Mouse (Mus musculus): ENCODE data around the gene Slc4a8. TPM values are rescaled to one million over a fixed set of nuclear protein-coding genes. Genes with fewer than 3 reads are reported as not detected.

Gene Slc4a8
- polyA plus RNA-seq, 1 experiment, result 18.3 TPM

GRCm38 (mm10) chr15:100721445-100721844 lies 40.1 kb upstream of the Slc4a8 start:
- TF ChIP-seq POLR2A (IDR thresholded peaks at IDR 0.05; ENCODE audit: control insufficient read depth, low read depth, low read length) (no peak), CTCF (IDR thresholded peaks at IDR 0.05; ENCODE audit: control insufficient read depth, insufficient read depth, insufficient replicate concordance, low read depth, low read length) (no peak)

GRCm38 (mm10) chr15:100722026-100722425 lies 39.5 kb upstream of the Slc4a8 start:
- H3K36me3 ChIP-seq (ENCODE audit: control insufficient read depth, insufficient read depth, low read length), result no peaks in the 10 kb centered on the region
- no peak overlapping the region for H3K27ac ChIP-seq (ENCODE audit: control insufficient read depth, insufficient read depth, low read depth, low read length)
- H3K4me3 ChIP-seq (ENCODE audit: control insufficient read depth, low read depth, low read length), result no peak overlapping the region
- no peaks in the 10 kb centered on the region for H3K27me3 ChIP-seq (ENCODE audit: control insufficient read depth, insufficient read depth, low read length)
- H3K4me1 ChIP-seq (ENCODE audit: control insufficient read depth, insufficient read depth, low read length), result peaks cover 8% of the 10 kb centered on the region
- TF ChIP-seq CTCF (IDR thresholded peaks at IDR 0.05; ENCODE audit: control insufficient read depth, insufficient read depth, insufficient replicate concordance, low read depth, low read length) (no peak), POLR2A (IDR thresholded peaks at IDR 0.05; ENCODE audit: control insufficient read depth, low read depth, low read length) (no peak)

More at GRCm38 (mm10) chr15:100721445-100721844, 40.1 kb upstream of the Slc4a8 start:
- Histone ChIP-seq H3K4me1 (ENCODE audit: control insufficient read depth, insufficient read depth, low read length) (peaks cover 8% of the 10 kb centered on the region), H3K4me3 (ENCODE audit: control insufficient read depth, low read depth, low read length) (no peak overlapping the region), H3K27ac (ENCODE audit: control insufficient read depth, insufficient read depth, low read depth, low read length) (no peak overlapping the region), H3K27me3 (ENCODE audit: control insufficient read depth, insufficient read depth, low read length) (no peaks in the 10 kb centered on the region), H3K36me3 (ENCODE audit: control insufficient read depth, insufficient read depth, low read length) (no peaks in the 10 kb centered on the region)

DNA sequence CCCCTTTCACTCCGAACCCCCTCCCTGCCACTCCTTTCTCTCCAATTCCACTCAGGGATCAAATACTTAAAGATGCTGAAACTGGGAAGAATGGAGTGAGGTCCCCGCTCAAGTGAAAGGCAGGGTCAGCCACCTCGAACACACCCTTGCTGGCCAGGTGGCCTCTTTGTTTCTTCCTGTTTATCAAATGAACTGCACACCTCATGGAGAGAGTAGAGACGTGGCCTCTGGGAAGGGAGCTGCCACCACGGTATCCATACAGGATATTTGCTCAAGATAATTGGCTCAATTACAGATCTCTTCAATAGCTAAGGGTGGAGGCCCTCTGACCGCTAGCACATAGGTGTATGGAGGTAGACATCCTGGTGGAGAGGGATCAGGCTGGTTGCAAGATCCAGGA lies 39.0 kb upstream of the Slc4a8 start:
- no peaks in the 10 kb centered on the region for H3K36me3 ChIP-seq (ENCODE audit: control insufficient read depth, insufficient read depth, low read length)
- no peaks in the 10 kb centered on the region for H3K27me3 ChIP-seq (ENCODE audit: control insufficient read depth, insufficient read depth, low read length)
- H3K4me1 ChIP-seq (ENCODE audit: control insufficient read depth, insufficient read depth, low read length), result peaks cover 8% of the 10 kb centered on the region
- no peak overlapping the region for H3K4me3 ChIP-seq (ENCODE audit: control insufficient read depth, low read depth, low read length)
- H3K27ac ChIP-seq (ENCODE audit: control insufficient read depth, insufficient read depth, low read depth, low read length), result no peak overlapping the region
- TF ChIP-seq POLR2A (IDR thresholded peaks at IDR 0.05; ENCODE audit: control insufficient read depth, low read depth, low read length), result no peak
- no peak for TF ChIP-seq CTCF (IDR thresholded peaks at IDR 0.05; ENCODE audit: control insufficient read depth, insufficient read depth, insufficient replicate concordance, low read depth, low read length)

DNA sequence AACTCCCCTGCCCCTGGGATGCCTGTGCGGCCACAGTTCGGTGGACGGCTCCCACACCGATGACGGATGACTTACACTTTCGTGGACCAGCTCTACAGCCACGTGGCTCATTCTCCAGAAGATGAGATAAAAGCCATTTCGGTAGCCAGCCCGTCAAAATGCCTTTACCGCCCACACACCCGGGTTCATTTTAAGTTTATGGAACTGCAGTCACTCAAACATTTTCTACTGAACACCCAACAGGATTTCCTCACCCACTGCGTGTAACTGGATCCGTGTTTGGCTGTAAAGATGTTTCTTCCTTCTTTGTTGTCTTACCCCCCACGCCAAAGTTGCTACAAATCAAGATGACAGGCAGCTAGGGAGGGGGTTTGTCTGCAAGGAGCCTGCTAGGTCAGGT lies 38.0 kb upstream of the Slc4a8 start:
- TF ChIP-seq CTCF (IDR thresholded peaks at IDR 0.05; ENCODE audit: control insufficient read depth, insufficient read depth, insufficient replicate concordance, low read depth, low read length) (no peak), POLR2A (IDR thresholded peaks at IDR 0.05; ENCODE audit: control insufficient read depth, low read depth, low read length) (no peak)
- no peaks in the 10 kb centered on the region for H3K36me3 ChIP-seq (ENCODE audit: control insufficient read depth, insufficient read depth, low read length)

DNA sequence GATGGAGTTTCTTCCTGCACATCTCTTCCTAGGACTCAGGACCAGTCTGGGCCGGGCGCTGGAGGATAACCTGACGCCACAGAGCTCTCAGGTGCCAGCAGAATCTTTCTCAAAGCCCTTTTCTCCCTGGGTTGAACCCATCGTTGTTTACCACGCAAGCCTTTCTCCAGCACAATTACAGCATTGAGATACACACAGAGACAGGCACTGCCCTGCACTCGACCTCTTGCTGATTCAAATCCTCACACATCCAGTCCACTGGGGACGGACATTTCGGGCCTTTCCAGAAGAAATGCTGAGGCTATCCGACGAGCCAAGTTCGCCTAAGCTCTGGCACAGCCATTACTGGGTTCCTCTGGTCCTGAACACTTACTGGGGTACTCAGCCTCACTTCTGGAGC lies 34.8 kb upstream of the Slc4a8 start:
- Histone ChIP-seq H3K27ac (ENCODE audit: control insufficient read depth, insufficient read depth, low read depth, low read length) (no peak overlapping the region), H3K4me1 (ENCODE audit: control insufficient read depth, insufficient read depth, low read length) (peaks cover 16% of the 10 kb centered on the region), H3K27me3 (ENCODE audit: control insufficient read depth, insufficient read depth, low read length) (no peaks in the 10 kb centered on the region), H3K4me3 (ENCODE audit: control insufficient read depth, low read depth, low read length) (no peak overlapping the region), H3K36me3 (ENCODE audit: control insufficient read depth, insufficient read depth, low read length) (no peaks in the 10 kb centered on the region)
- no peak for TF ChIP-seq CTCF (IDR thresholded peaks at IDR 0.05; ENCODE audit: control insufficient read depth, insufficient read depth, insufficient replicate concordance, low read depth, low read length)
- TF ChIP-seq POLR2A (IDR thresholded peaks at IDR 0.05; ENCODE audit: control insufficient read depth, low read depth, low read length), result no peak

More for the DNA sequence above, 38.0 kb upstream of the Slc4a8 start:
- no peak overlapping the region for H3K4me3 ChIP-seq (ENCODE audit: control insufficient read depth, low read depth, low read length)
- peaks cover 13% of the 10 kb centered on the region for H3K4me1 ChIP-seq (ENCODE audit: control insufficient read depth, insufficient read depth, low read length)
- no peak overlapping the region for H3K27ac ChIP-seq (ENCODE audit: control insufficient read depth, insufficient read depth, low read depth, low read length)
- no peaks in the 10 kb centered on the region for H3K27me3 ChIP-seq (ENCODE audit: control insufficient read depth, insufficient read depth, low read length)

- TF ChIP-seq CTCF (IDR thresholded peaks at IDR 0.05; ENCODE audit: control insufficient read depth, insufficient read depth, insufficient replicate concordance, low read depth, low read length) (no peak), POLR2A (IDR thresholded peaks at IDR 0.05; ENCODE audit: control insufficient read depth, low read depth, low read length) (no peak)
- no peaks in the 10 kb centered on the region for H3K36me3 ChIP-seq (ENCODE audit: control insufficient read depth, insufficient read depth, low read length)
- no peak overlapping the region for H3K27ac ChIP-seq (ENCODE audit: control insufficient read depth, insufficient read depth, low read depth, low read length)
- no peaks in the 10 kb centered on the region for H3K27me3 ChIP-seq (ENCODE audit: control insufficient read depth, insufficient read depth, low read length)
- peaks cover 16% of the 10 kb centered on the region for H3K4me1 ChIP-seq (ENCODE audit: control insufficient read depth, insufficient read depth, low read length)
- H3K4me3 ChIP-seq (ENCODE audit: control insufficient read depth, low read depth, low read length), result no peak overlapping the region
Measured at GRCm38 (mm10) chr15:100727834-100728233, 33.7 kb upstream of the Slc4a8 start.

GRCm38 (mm10) chr15:100728586-100728985 lies 33.0 kb upstream of the Slc4a8 start:
- peaks cover 16% of the 10 kb centered on the region for H3K4me1 ChIP-seq (ENCODE audit: control insufficient read depth, insufficient read depth, low read length)
- H3K27ac ChIP-seq (ENCODE audit: control insufficient read depth, insufficient read depth, low read depth, low read length), result no peak overlapping the region
- H3K4me3 ChIP-seq (ENCODE audit: control insufficient read depth, low read depth, low read length), result peak overlapping the region; percentile 60
- H3K36me3 ChIP-seq (ENCODE audit: control insufficient read depth, insufficient read depth, low read length), result no peaks in the 10 kb centered on the region
- no peaks in the 10 kb centered on the region for H3K27me3 ChIP-seq (ENCODE audit: control insufficient read depth, insufficient read depth, low read length)
- TF ChIP-seq CTCF (IDR thresholded peaks at IDR 0.05; ENCODE audit: control insufficient read depth, insufficient read depth, insufficient replicate concordance, low read depth, low read length), result no peak
- TF ChIP-seq POLR2A (IDR thresholded peaks at IDR 0.05; ENCODE audit: control insufficient read depth, low read depth, low read length), result no peak
